Mouse (Mus musculus) spleen, adult 2 months (tissue): ENCODE measurements around the gene Nol6. TPM values are rescaled to one million over a fixed set of nuclear protein-coding genes. Genes with fewer than 3 reads are reported as not detected.
"Not testable (repeated sequence)": the region's sequence is repeated elsewhere in the genome, so short reads cannot be mapped to it uniquely, and the experiment has no call there.

Experiments
- DNase-seq, 2 experiments: peaks; one replicate each; pipeline versions ENCODE4 v3.0.0 to v3.0.0-alpha.2; 2012 to 2021; ENCODE audit warnings: low spot score in 2 of 2, low read depth in 1 of 2
- H3K27ac ChIP-seq: fragments of 200-500 bp; 2 replicates; pipeline ENCODE4 v1.5.1; 2012; ENCODE audit warnings: low read length, inconsistent platforms; ENCODE audit not compliant: insufficient read depth
- H3K27me3 ChIP-seq: fragments of 200-500 bp; 2 replicates; pipeline ENCODE4 v1.6.1; 2012; ENCODE audit warnings: mild to moderate bottlenecking, moderate library complexity, low read length, inconsistent platforms; ENCODE audit not compliant: control insufficient read depth, insufficient read depth
- H3K36me3 ChIP-seq: fragments of 200-500 bp; 2 replicates; pipeline ENCODE4 v1.6.1; 2012; ENCODE audit warnings: mild to moderate bottlenecking, low read length, inconsistent platforms; ENCODE audit not compliant: control insufficient read depth, insufficient read depth
- H3K4me1 ChIP-seq: fragments of 200-500 bp; 2 replicates; pipeline ENCODE4 v1.6.1; 2011; ENCODE audit warnings: inconsistent platforms; ENCODE audit not compliant: control insufficient read depth, insufficient read depth, insufficient read length
- H3K4me3 ChIP-seq: fragments of 200-500 bp; 2 replicates; pipeline ENCODE4 v1.5.1; 2011; ENCODE audit warnings: mild to moderate bottlenecking, inconsistent platforms; ENCODE audit not compliant: insufficient read depth, insufficient read length; ENCODE audit errors: extremely low read depth
- CTCF ChIP-seq: fragments of 200-500 bp; IDR thresholded peaks from 2 replicates; pipeline ENCODE4 v1.5.1; 2011; ENCODE audit warnings: mild to moderate bottlenecking, inconsistent platforms; ENCODE audit not compliant: insufficient read depth, insufficient read length, insufficient replicate concordance; ENCODE audit errors: extremely low read depth
- POLR2A ChIP-seq: fragments of 200-500 bp; IDR thresholded peaks from 2 replicates; pipeline ENCODE4 v1.6.1; 2011; ENCODE audit warnings: low read depth, low read length, inconsistent platforms
- WGBS: fragments of 180-500 bp; shearing (Covaris S2); methylation state at CpG from one replicate; pipeline ENCODE4 v1.1.7; 2018; 5-methylcytosine and 5-hydroxymethylcytosine counted together
- polyA plus RNA-seq: library from polyadenylated mRNA; depleted of rRNA; stranded (reverse); fragments of >200 nt; gene quantifications from 2 replicates; pipeline ENCODE4 v1.2.3, GENCODE M21; 2012

The Nol6 gene
- polyA plus RNA-seq, 1 experiment, result 30.4 TPM

DNA sequence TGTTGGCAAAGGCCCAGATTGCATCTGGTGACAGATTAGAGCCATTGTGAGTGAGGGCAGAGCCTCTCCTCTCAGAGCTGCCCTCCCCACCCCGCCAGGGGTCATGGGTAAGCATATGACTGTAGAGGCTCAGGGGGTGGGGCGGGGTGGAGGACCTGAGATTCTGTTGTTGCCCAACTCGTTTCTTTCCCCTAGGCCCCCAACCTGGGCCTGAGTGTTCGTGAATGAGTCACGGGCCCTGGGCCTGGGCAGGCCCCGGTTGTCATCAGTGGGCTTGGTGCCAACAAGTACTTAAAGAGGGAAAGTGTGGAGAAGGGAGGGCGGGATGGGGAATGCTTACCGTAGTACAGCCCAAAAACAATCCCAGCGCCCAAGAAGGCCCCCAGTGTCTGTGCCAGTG, 29.9 kb downstream of the Nol6 start:
- DNase-seq, result no peak
- Histone ChIP-seq H3K4me3 (no peak overlapping the region), H3K27ac (no peak overlapping the region), H3K4me1 (peaks cover 7% of the 10 kb centered on the region), H3K36me3 (no peaks in the 10 kb centered on the region), H3K27me3 (peaks cover 4% of the 10 kb centered on the region; the same call in 1 of the 2 replicates)
- 74% methylated on average over 9 of the region's 9 CpGs for WGBS
- no peak for TF ChIP-seq POLR2A
- no peak for TF ChIP-seq CTCF

DNA sequence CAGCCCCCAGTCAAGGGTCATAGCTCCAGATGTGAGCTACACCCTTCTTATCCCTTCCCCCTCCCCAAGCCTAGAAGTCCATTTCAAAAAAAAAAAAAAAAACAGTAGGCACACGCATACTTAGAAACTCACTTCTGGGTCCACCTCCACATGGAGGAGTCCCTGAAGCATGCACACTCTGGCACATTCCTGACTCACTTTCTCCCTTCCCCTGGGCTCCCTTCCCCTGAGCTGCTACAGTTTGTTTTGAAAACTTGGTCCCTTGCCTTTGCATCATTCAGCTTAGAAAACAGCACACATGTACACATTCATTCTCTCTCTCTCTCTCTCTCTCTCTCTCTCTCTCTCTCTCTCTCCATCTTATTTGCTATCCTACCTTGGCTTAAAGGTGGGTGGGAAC, 31.3 kb downstream of the Nol6 start:
- H3K27ac ChIP-seq, result no peak overlapping the region
- TF ChIP-seq POLR2A (no peak), CTCF (no peak)
- H3K27me3 ChIP-seq, result peaks cover 4% of the 10 kb centered on the region; the same call in 1 of the 2 replicates
- H3K36me3 ChIP-seq, result no peaks in the 10 kb centered on the region
- 90% methylated on average over 1 of the region's 1 CpGs for WGBS
- peaks cover 5% of the 10 kb centered on the region for H3K4me1 ChIP-seq
- H3K4me3 ChIP-seq, result no peak overlapping the region
- no peak for DNase-seq

DNA sequence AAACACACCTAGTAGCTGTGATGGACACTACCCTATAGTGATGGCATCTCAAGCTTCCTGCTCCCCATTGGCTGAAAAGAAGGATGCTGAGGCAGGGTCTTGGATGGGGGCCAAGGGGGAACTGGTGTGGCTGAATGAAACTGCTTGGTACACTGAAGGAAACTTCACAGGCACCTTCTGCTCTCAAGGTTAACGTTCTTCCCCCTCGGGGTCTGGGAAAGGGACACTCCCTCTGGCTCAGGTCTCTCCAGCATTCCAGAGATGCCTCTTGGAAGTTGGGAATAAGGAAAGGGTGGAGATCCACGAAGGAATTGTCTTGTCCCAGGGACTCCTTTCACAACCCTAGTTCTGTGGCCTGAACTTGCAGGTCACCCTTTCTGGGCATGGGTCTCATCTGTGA, 32.9 kb downstream of the Nol6 start:
- Histone ChIP-seq H3K4me3 (no peak overlapping the region), H3K4me1 (no peaks in the 10 kb centered on the region), H3K36me3 (no peaks in the 10 kb centered on the region), H3K27ac (no peak overlapping the region), H3K27me3 (no peaks in the 10 kb centered on the region)
- no peak for TF ChIP-seq POLR2A
- TF ChIP-seq CTCF, result no peak
- DNase-seq, result no peak
- WGBS, result 39% methylated on average over 3 of the region's 3 CpGs

DNA sequence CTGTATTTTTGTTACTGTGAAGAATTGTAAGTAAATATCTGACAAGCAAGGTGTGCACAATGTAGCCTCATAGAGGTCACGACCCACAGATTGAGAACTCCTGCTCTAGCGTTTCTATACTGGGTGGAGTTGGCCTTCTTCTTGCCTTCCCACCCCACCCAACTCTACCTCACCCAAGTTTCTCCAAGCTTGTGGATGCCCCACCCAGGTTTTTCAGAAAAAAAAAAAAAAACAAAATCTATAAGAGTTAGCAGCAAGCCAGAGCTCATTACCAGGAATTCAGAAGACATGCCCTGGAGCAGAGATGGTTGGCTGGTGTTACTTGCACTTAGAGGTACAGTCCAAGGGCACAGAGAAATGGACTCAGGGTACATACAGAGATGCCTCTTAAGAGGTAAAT, 34.5 kb downstream of the Nol6 start:
- TF ChIP-seq CTCF (no peak), POLR2A (no peak)
- no peak for DNase-seq
- Histone ChIP-seq H3K4me3 (no peak overlapping the region), H3K4me1 (no peaks in the 10 kb centered on the region), H3K27me3 (no peaks in the 10 kb centered on the region), H3K36me3 (no peaks in the 10 kb centered on the region), H3K27ac (no peak overlapping the region)
- 77% methylated on average over 2 of the region's 2 CpGs for WGBS

DNA sequence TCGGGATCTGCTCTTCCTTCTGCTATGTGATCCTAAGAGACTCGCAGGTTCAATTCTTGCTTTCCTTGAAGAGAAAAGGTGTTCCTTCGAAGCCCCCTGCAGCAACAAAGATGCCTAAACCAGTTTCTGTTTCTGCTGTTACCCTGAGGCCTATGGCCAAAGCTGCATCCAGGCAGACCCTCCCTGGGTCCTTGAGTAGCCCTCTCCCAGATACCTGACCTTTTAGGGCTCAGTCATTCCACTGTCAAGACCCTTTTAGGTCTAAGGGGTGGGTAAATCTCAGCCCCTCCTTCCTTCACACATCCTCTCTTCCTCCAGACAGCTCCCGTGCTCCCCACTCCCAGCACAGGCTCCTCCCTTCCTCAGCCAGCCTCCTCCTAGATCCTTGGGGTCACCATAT, 35.1 kb downstream of the Nol6 start:
- H3K4me3 ChIP-seq, result no peak overlapping the region
- DNase-seq, result no peak
- no peak overlapping the region for H3K27ac ChIP-seq
- no peaks in the 10 kb centered on the region for H3K4me1 ChIP-seq
- WGBS, result 81% methylated on average over 4 of the region's 4 CpGs
- H3K36me3 ChIP-seq, result no peaks in the 10 kb centered on the region
- TF ChIP-seq POLR2A, result no peak
- TF ChIP-seq CTCF, result no peak
- no peaks in the 10 kb centered on the region for H3K27me3 ChIP-seq

DNA sequence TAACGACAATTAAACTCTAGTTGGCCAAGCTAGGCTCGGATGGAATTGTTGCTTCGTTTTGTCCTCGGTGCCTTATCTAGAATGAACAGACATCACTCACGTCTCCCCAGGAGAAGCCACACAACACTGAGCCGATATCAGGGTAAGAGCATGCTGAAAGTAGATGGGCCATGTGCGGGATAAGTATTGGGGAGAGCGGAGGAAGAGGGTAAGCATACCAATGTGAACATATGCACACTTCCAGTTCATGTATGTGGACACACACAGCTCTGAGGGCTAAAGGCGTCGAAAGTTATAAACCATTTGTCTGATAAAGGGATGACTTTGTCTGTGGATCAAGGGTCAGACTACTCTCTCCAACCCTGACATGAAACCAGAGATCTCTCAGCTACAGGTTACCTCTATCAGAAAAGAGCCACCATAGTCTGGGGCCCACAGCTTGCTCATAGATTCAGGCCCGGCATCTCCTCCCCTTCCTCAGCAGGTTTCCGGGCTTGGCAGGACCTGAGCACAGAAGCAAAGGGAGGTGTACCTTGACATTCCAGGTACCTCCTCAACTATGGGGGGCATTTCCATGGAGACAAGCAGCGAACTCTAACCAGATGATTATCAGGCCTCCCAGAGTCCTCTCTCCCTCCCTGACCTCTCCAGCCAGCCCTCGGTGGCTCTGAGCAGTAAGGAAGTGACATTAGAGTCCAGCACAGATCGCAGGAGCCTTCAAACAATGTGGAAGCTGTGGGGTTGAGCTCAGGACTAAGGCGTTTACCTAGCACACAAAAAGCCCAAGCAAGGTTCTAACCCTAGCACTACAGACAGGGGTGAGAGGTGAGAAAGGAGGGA, 36.6 kb downstream of the Nol6 start:
- 75% methylated on average over 16 of the region's 16 CpGs for WGBS
- H3K36me3 ChIP-seq, result no peaks in the 10 kb centered on the region
- H3K4me3 ChIP-seq, result no peak overlapping the region
- no peak for DNase-seq
- no peaks in the 10 kb centered on the region for H3K27me3 ChIP-seq
- no peaks in the 10 kb centered on the region for H3K4me1 ChIP-seq
- no peak for TF ChIP-seq POLR2A
- no peak for TF ChIP-seq CTCF
- H3K27ac ChIP-seq, result no peak overlapping the region; the same call in 1 of the 2 replicates

DNA sequence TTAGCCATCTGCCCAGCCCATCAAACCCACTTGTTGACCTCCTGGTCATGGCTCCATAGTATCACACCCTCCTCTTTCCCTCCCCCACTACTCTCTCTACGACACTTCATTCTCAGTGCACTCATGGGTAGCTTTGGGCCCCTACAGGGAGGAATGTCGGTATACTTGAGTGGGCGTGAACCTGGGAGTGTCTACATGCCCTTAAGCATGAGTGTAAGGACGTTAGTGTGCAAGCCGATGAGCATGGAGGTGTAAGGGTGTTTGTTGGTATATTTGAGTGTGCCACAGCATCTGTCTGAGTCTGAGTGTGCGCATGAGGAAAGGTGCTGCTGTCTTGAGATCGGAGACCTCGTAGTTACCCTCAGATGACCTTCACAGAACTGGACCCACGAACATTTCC, 37.3 kb downstream of the Nol6 start:
- 80% methylated on average over 9 of the region's 9 CpGs for WGBS
- no peaks in the 10 kb centered on the region for H3K27me3 ChIP-seq
- no peak for TF ChIP-seq CTCF
- TF ChIP-seq POLR2A, result no peak
- no peak overlapping the region for H3K4me3 ChIP-seq
- no peaks in the 10 kb centered on the region for H3K36me3 ChIP-seq
- no peak for DNase-seq
- H3K4me1 ChIP-seq, result no peaks in the 10 kb centered on the region
- no peak overlapping the region for H3K27ac ChIP-seq

DNA sequence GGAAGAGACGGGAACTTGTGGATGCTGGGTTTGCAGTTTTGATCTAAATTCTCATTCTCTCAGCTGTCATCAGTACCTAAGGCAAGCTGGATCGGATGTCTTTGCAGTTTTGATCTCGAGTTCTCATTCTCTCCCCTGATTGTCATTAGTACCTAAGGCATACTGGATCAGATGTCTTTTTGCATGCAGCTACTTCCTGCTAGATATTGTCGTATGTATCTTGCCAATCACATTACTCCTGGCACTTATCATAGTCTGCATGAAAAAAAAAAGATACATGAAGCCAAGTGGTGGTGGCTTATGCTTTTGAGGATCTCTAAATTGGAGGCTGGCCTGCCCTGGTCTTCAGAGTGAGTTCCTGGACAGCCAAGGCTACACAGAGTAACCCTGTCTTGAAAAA, 39.4 kb downstream of the Nol6 start:
- 89% methylated on average over 4 of the region's 4 CpGs for WGBS
- Histone ChIP-seq H3K27me3 (no peaks in the 10 kb centered on the region), H3K36me3 (no peaks in the 10 kb centered on the region), H3K4me3 (no peak overlapping the region), H3K27ac (no peak overlapping the region), H3K4me1 (no peaks in the 10 kb centered on the region)
- DNase-seq, result no peak
- TF ChIP-seq POLR2A (no peak), CTCF (no peak)

DNA sequence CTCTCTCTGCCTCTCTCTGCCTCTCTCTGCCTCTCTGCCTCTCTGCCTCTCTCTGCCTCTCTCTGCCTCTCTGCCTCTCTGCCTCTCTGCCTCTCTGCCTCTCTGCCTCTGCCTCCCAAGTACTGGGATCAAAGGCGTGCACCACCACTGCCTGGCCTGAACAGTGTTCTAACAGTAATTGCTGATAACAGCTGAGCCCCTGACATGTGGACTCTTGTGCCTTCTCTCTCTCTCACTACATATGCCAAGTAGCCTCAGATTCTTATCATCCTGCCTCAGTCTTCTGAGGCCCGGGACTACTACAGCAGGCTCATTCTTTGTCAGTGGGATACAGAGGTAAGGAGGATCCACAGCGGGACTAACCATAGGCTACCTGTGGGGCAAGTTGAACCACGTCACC, 41.5 kb downstream of the Nol6 start:
- not testable (repeated sequence) for DNase-seq, H3K36me3 ChIP-seq, H3K4me3 ChIP-seq, H3K27ac ChIP-seq, H3K27me3 ChIP-seq, H3K4me1 ChIP-seq
- 70% methylated on average over 4 of the region's 4 CpGs for WGBS
